Mouse (Mus musculus) heart, adult 2 months (tissue): ENCODE measurements around the gene Rhd.

Experiments used
- CTCF ChIP-seq: fragments of 200-600 bp; IDR thresholded peaks from 2 replicates; pipeline ENCODE4 v1.8.1; 2022; ENCODE audit warnings: antibody characterized with exemption, mild to moderate bottlenecking, moderate library complexity
- EP300 ChIP-seq: fragments of 200-500 bp; IDR thresholded peaks from 2 replicates; pipeline ENCODE4 v1.6.1; 2011; ENCODE audit warnings: low read depth, low read length, control low read depth; ENCODE audit not compliant: insufficient read depth

DNA sequence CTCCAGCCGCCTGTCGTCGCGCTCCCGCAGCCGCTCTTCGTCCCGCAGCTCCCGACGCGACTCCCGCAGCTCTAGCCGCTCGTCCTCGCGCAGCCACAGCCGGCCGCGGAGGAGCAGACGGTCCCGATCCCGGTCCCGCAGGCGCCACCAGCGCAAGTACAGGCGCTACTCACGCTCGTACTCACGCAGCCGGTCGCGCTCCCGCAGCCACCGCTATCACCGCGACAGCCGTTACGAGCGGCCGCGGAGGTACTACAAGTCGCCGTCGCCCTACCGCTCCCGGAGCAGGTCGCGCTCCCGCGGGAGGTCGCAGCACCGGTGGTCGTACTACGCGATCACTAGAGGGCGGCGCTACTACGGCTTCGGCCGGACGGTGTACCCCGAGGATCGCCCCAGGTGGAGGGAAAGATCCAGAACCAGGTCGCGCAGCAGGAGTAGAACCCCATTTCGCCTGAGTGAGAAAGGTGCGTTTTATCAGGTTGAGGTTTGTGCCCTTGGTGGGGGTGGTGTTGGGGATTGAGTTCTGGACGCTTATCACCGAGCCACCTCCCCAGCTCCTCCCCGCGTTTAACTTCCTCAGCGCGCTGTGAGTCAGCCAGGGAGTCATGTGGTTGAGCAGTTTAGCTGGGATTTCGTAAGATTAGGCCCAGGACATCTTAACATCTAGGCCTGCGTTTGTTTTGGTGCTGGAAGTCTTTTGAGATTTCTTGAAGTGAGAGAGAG lies 59.8 kb downstream of the Rhd start:
- peak; percentile 65; the same call in 1 of the 2 replicates for TF ChIP-seq EP300
- no peak for TF ChIP-seq CTCF
